Mouse (Mus musculus) 3T3-L1 (cell line): ENCODE measurements around the gene Ttc28.

Experiments
- DNase-seq: peaks from one replicate; pipeline ENCODE4 v3.0.0-alpha.2; 2015; ENCODE audit warnings: low read depth, low spot score

Gene Ttc28

GRCm38 (mm10) chr5:111270246-111271002, 390.8 kb downstream of the Ttc28 start:
- DNase-seq, result no peak

GRCm38 (mm10) chr5:111273589-111273988, 394.0 kb downstream of the Ttc28 start:
- peak; percentile 88 for DNase-seq

- DNase-seq, result peak; percentile 25
These were observed 395.3 kb downstream of the Ttc28 start for GRCm38 (mm10) chr5:111274948-111275347.

- no peak for DNase-seq
These were observed 405.0 kb downstream of the Ttc28 start for GRCm38 (mm10) chr5:111284420-111285175.

- DNase-seq, result no peak
These were observed 408.0 kb downstream of the Ttc28 start for GRCm38 (mm10) chr5:111287571-111287970.

- no peak for DNase-seq
These were observed 408.9 kb downstream of the Ttc28 start for GRCm38 (mm10) chr5:111288486-111288885.

- DNase-seq, result no peak
These were observed 410.5 kb downstream of the Ttc28 start for GRCm38 (mm10) chr5:111290071-111290470.

GRCm38 (mm10) chr5:111291639-111292038, 412.0 kb downstream of the Ttc28 start:
- DNase-seq, result no peak

GRCm38 (mm10) chr5:111297801-111298200, 418.2 kb downstream of the Ttc28 start:
- no peak for DNase-seq

- DNase-seq, result no peak
These were observed 419.1 kb downstream of the Ttc28 start for GRCm38 (mm10) chr5:111298706-111299105.

- no peak for DNase-seq
These were observed 421.2 kb downstream of the Ttc28 start for GRCm38 (mm10) chr5:111300776-111301175.

- DNase-seq, result no peak
These were observed 422.1 kb downstream of the Ttc28 start for GRCm38 (mm10) chr5:111301736-111302135.

- no peak for DNase-seq
These were observed 425.1 kb downstream of the Ttc28 start for GRCm38 (mm10) chr5:111304730-111305129.

- peak; percentile 68 for DNase-seq
These were observed 430.6 kb downstream of the Ttc28 start for GRCm38 (mm10) chr5:111310185-111310584.

GRCm38 (mm10) chr5:111313833-111314232, 434.2 kb downstream of the Ttc28 start:
- DNase-seq, result no peak

- DNase-seq, result no peak
These were observed 435.5 kb downstream of the Ttc28 start for GRCm38 (mm10) chr5:111315061-111315460.

GRCm38 (mm10) chr5:111317526-111317925, 437.9 kb downstream of the Ttc28 start:
- DNase-seq, result no peak

GRCm38 (mm10) chr5:111318946-111319345, 439.3 kb downstream of the Ttc28 start:
- DNase-seq, result no peak

- DNase-seq, result peak; percentile 36
These were observed 446.2 kb downstream of the Ttc28 start for GRCm38 (mm10) chr5:111325813-111326212.

GRCm38 (mm10) chr5:111327420-111327819, 447.8 kb downstream of the Ttc28 start:
- no peak for DNase-seq

GRCm38 (mm10) chr5:111329782-111330416, 450.3 kb downstream of the Ttc28 start:
- no peak for DNase-seq

GRCm38 (mm10) chr5:111330417-111331098, 451.0 kb downstream of the Ttc28 start, which contains the start of gene Pitpnb:
Gene Pitpnb, plus strand, starts transcription at chr5:111330763.
- DNase-seq, result peak; percentile 93
